Mouse (Mus musculus): ENCODE results near the gene Lin52.

The Lin52 gene

GRCm38 (mm10) chr12:84468701-84469100 lies 17.5 kb downstream of the Lin52 start:
- no peak for DNase-seq (ENCODE audit: low spot score)

GRCm38 (mm10) chr12:84478937-84479336 lies 27.7 kb downstream of the Lin52 start:
- DNase-seq (ENCODE audit: low spot score), result no peak

- no peak for DNase-seq (ENCODE audit: low spot score)
Measured at GRCm38 (mm10) chr12:84481251-84481650, 30.0 kb downstream of the Lin52 start.

DNA sequence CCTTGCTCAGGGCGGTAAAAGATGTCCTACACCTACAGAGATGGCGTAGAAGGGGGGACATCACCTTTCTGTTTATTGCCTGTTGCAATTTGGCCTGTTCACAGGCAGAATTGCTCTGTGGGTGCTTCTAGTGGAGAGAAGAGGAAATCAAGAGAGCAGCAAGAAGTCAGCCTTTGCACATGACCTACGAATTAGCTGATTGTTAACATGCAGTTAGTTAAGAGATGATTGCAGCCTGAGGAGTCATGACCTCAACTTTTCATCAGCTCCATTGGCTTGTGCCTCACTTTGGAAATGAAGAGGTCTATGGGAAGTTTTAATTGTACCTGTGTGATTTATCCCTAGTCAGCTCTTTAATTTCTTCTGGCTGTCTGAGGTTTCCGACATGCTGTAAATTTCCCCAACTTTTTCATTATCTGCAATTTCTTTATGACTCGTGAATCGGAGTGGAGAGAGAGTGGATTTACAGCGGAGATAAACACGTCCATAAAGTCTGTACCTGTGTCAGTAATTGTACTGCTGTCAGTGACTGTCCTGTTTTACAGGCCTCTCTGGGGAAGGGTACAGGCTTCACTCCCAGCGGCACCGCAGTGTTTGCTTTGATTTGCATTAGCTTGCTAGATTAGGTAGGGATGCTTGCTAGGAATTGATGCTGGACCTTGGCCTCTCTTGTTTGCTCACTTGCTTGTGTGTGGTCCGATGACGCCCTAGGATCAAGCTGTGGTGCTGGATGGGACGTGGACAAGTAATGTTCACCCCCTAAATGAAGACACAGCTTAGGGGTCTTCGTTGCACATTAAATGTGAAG lies 31.8 kb downstream of the Lin52 start:
- no peak for DNase-seq (ENCODE audit: low spot score)

GRCm38 (mm10) chr12:84487324-84488056 lies 36.3 kb downstream of the Lin52 start:
- no peak for DNase-seq (ENCODE audit: low spot score)

GRCm38 (mm10) chr12:84496795-84497194 lies 45.6 kb downstream of the Lin52 start:
- DNase-seq (ENCODE audit: low spot score), result no peak

DNA sequence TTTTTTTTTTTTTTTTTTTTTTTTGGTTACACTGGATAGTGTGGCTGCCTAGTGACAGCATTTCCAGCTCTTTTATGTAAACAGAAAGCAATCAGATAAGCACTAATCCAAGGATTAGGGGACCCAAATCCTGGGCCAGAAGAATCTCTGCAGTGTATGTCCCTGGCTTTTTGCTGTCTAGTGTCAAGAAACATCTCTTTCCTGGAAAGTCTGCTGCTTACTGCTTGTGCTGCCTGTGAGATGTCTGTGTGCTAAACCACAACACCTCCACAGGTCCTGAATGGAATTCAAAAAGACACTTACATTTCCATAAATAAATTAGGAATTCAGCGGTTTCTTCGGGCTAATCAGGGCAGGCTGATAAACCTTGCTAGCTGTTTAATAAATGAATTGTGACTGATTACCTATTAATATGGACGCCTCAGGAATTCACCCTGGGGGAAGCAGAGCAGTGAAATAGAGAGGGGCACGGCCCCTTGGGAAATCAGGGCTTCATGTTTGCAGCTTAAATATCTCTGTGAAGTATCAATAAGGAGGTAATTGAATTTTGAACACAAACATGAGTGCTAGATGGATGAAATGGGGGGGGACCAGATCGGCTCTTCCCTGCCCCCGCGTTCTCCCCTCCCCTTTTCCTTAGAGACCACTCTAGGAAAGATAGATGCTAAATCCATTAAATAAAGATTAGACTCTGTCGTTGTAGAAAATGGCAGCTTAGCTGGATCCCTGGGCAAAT lies 49.5 kb downstream of the Lin52 start:
- DNase-seq (ENCODE audit: low spot score), result no peak

DNA sequence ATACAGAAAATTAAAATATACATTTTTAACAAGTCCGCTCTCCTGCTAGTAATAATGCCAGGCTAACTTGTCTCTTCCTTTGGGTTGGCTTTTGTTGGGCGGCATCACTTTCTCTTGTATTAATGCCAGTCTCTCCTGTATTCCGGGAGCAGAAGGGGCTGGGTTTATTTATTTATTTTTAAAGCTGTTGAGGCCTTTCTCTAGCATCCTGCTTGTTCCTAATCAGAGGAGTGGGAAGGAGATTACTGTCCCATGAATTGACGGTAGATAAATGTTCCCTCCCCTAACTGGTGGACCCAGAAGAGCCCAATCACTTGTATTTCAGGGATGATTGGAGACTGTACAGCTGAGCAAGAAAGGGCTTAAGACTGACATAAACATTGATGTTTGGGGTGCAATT lies 50.1 kb downstream of the Lin52 start:
- DNase-seq (ENCODE audit: low spot score), result no peak

DNA sequence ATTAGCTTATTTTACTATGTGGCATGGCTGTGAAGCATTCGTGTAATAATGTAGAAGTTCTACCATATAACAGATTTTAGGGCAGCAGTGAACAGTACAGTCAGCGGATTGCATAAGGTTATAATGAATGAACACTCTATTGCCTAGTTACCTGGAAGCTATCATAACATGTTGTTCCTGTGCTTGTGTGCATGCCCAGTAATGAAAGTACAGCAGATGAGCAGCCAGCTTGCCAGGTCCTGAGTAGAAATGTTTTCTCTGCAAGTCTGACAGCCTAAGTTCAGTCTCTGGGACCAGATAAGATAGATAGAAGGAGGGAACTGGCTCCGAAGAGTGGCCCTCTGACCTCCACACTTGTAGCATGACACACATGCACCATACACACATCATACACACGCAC lies 55.6 kb downstream of the Lin52 start:
- DNase-seq (ENCODE audit: low spot score), result no peak

DNA sequence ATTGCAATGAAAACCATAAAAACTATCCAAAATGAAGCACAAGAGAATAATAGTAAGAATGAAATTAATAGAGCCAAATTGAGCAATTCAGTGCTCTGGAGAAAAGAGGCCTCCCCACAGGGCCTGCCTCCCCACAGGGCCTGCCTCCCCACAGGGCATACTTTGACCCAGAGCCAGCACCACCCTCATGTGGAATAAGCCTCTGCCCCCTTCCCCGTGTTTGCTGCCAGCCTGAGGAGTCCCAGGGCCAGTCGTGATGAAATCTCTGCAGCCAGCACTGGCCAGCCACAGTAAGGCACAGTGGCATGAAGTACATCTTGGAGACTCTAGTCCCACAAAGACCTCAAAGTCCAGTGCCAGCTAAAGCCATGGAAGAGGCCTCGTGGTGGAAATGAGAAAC lies 60.8 kb downstream of the Lin52 start:
- DNase-seq (ENCODE audit: low spot score), result no peak

DNA sequence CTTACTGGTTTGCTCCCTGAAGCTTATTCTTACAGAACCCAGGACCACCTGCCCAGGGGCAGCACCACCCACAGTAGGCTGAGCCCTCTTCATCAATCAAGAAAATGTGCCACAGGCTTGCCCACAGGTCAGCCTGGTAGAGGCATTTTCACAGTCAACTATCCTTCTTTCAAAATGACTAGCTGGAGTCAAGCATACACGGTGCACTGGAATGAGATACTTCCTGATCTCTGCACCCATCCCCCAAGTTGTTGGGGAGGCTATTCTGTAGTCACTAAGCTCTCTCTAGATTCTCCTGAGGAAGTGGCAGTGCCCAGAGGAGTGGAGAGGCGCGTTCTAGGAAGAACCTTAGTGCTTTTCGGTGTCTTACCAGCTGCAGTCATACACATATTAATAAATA lies 64.3 kb downstream of the Lin52 start:
- DNase-seq (ENCODE audit: low spot score), result no peak

- DNase-seq (ENCODE audit: low spot score), result no peak
Measured at GRCm38 (mm10) chr12:84516642-84517041, 65.4 kb downstream of the Lin52 start.

- no peak for DNase-seq (ENCODE audit: low spot score)
Measured at GRCm38 (mm10) chr12:84518018-84518417, 66.8 kb downstream of the Lin52 start.

DNA sequence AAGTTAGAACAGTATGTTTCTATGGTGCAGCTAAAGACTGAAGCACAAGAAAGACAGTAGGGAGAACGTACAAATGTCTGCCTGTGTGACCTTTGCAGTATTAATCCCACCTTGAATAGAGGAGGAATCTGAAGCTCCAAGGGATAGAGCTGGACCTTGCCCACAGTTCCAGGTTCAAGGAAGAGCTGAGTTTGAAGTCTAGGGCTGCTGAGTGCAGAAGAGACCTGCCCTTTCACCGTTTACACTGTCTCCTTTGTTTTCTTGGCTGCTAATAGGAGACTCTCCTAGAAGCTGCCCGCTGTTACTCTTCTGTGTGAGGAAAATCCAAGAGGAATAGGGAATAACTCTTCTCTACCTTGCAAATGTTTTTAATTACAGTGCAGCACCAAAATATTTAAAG lies 72.5 kb downstream of the Lin52 start:
- no peak for DNase-seq (ENCODE audit: low spot score)

GRCm38 (mm10) chr12:84524147-84525050 lies 73.2 kb downstream of the Lin52 start:
- DNase-seq (ENCODE audit: low spot score), result no peak

DNA sequence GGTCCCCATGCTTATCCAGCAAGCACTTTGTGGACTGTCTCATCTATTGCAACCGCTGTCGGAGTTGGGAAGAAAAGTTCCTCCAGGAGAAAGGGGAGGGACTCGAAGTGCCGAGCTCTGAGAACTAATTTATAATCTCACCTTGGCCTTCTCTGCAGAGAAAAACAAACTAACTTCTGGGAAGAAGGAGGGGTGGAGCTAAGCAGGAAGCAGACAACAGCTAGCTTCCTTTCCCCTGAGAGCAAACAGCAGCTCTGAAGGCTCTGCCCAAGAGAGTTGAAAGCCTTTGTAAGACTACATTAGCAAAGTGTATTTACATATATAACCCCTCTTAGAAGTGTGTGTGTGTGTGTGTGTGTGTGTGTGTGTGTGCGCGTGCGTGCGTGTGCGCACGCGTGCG lies 74.2 kb downstream of the Lin52 start:
- no peak for DNase-seq (ENCODE audit: low spot score)

GRCm38 (mm10) chr12:84530426-84530825 lies 79.2 kb downstream of the Lin52 start:
- DNase-seq (ENCODE audit: low spot score), result no peak

DNA sequence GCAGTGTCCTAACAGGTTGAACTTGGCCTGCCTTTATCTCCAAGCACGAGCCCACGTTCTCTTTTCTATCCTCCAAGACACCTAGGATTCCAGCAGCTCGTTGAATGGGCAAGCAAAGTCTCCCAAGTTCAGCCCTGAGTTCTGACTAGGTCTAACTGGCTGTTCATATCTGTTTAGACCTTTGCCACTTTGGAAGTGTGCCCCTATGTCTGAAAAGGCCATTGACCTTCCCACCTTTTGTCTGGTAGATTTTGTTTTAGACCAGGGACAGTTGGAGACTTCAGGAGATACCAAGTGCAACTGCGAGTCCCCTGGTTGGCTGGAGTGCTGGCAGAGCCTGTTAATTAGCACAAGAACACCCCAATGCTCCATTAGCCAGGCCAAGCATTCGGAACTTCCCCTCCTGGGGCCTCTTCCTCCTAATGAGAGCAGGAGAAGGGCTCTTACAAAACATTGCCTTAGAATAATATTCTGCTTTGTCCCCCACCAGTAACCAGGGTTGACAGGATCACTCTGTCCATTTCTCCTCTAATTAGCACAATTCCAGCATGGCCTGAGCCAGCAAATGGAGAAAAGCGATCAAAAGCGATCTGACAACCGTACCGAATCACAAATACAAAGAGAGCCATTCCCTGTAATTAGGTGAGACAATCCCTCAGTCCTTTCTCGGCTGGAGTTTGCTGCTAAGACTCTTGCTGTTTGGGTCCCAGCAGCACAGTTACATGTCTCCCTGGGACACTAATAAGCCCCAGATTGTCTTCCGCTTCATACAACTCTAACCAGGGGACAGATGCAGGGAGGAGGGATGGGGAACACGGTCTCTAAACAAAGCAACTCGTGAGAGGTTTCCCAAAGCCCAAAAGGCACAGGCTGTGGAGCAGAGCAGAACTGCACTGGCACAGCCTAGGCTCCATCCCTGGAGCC lies 80.9 kb downstream of the Lin52 start:
- DNase-seq (ENCODE audit: low spot score), result no peak

DNA sequence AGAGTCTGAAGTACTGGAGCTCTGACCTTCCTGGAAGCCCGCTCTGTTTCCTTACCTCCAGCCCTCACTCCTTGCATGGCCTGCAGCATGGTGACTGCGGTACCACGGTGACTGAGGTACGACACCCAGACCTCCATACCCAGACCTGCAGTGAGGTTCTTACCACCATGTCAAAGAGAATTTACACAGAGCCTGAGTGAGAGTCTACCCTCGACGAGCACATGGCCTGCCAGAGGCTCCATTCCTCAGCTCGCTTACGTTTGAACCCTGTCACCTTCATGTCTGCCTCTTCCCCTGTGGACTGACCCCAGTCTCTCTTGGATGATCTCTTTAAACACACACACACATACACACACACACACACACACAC lies 81.6 kb downstream of the Lin52 start:
- no peak for DNase-seq (ENCODE audit: low spot score)

DNA sequence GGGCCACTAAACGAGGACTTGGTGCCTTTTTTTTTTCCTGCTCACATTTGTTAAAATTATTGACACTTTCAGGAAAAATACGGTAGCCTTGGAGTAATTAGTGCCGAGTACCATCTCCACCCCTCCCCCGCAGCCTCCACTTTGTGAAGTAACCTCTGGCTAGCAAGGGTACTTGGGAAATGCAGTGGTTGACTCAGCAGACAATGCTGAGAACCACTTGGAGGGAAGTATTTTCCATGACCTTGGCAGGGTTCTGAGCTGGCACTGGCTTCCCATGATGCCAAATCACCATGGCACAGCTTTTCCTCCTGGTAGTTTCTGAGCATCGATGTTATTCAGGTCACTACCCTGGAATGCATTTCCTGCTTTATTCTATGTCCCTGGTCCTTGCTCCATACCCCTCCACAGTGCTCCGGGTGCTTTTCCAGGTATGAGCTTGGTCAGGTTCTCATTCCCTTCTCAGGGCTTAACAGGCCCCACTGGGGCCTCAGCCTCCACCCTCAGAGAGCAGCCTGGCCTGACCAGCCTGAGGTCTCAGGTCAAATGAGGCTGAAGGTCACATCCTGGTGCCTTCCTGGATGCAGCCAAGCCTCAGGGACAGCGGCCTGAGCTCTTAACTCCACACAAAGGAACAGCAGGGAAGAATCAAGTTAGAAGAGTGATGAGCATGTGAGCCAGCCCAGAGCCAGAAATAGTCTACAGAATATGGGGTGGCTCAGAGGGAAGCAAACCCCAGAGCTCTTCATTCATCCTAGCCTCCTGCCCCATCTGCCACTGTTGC lies 82.7 kb downstream of the Lin52 start:
- DNase-seq (ENCODE audit: low spot score), result peak; percentile 6

All from ovary, adult 18-20 months (tissue).